Mouse (Mus musculus) ES-E14 (cell line): Measurements from ENCODE around the gene Lrp1.

Experiments used
- CHD2 ChIP-seq: IDR thresholded peaks from 2 replicates; pipeline ENCODE4 v1.6.1; 2014; ENCODE audit warnings: mild to moderate bottlenecking, low read depth, low read length, inconsistent platforms
- ZC3H11A ChIP-seq: IDR thresholded peaks from 2 replicates; pipeline ENCODE4 v1.6.1; 2012; ENCODE audit warnings: low read depth, mild to moderate bottlenecking, inconsistent platforms, low read length, borderline replicate concordance

DNA sequence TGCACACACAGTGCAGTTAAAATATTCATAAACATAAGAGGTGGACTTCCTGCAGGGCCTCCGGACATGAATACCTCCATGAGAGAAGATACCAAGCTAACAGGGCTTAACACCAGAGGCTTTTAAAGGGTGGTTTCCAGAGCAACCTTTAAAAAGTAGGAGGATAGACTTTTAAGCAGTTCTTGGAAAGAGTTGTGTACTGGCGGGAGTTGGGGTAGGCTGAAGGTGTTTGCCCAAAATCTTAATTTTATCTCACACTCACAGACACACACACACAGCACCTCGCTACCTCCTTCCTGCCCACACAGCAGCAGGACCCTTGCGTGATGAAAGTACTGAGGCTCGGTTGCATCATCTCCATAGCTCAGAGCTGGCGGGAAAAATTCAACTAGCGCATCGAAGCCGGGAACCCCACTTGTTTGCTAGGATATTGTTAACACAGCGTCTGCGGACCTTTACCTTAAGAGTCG lies 99.3 kb downstream of the Lrp1 start:
- TF ChIP-seq ZC3H11A: no peak
- TF ChIP-seq CHD2: no peak
